Mouse (Mus musculus): ENCODE data around the gene Phc2.
"Not testable (repeated sequence)": the region's sequence is repeated elsewhere in the genome, so short reads cannot be mapped to it uniquely, and the experiment has no call there.

Gene Phc2

DNA sequence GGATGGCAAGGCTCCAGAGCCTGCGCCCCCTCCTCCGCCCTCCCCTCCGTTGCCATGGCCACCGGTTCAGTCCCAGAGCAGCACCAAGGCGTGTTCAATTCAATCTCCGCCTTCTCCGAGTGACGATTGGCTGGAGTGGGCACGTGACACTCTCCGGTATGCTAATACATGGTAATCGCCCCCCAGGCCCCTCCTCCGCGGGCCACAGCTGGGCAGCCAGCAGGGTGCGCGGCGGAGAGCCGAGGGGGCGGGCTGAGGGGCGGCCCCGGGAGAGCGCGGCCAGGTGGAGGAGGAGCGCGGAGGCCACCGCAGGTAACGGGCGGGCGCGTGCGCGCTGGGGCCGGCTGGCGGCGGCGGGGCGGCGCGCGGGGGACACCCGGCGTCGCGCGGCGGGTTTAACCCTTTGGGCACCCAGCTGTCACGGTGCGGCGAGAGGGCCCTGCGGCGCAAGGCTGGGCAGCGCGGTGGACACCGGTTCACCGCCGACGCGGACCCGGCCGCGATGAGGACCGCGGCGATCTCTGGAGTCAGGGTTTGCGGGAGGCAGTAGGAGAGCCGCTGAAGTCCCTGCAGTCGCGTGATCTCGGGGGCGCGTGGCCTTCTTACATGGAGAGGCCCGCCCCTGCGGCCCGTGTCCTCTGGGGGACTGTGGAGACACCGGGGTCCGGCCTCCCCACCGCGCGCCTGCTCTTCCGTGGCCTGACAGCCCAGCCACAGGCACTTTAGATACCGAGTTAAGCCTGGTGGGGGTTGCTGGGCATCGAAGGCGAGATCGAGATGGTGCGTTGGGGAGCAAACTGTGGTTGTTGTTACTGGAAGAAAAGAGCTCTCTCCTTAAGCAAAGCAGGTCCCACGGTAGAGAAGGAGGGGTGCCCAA is at the start of gene Phc2:
Gene Phc2 (plus strand): TSS at position 198 of the 877 bp plus-strand sequence.
- peak; percentile 93 to 94 for DNase-seq (ENCODE audit: low spot score in 2 of 2)

DNA sequence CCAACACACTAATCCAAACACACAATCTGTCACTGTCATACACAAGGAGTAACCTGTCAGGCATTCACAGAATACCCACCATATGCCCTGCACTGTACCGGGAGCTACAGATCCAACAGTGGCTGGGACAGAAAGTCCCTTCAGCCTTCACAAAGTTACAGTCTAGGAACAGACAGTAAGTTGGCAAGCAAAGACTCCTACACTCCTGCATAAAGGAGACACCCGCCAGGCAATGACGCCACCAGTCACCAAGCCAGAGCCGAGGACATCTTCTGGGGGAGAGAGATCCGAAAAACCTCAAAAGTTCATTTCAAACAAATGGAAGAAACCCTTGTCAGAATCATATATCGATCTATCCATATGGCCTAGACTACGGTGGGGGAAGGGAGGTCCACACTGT is 47.9 kb upstream of the Phc2 start:
- DNase-seq (ENCODE audit: low spot score in 2 of 2) = no peak

DNA sequence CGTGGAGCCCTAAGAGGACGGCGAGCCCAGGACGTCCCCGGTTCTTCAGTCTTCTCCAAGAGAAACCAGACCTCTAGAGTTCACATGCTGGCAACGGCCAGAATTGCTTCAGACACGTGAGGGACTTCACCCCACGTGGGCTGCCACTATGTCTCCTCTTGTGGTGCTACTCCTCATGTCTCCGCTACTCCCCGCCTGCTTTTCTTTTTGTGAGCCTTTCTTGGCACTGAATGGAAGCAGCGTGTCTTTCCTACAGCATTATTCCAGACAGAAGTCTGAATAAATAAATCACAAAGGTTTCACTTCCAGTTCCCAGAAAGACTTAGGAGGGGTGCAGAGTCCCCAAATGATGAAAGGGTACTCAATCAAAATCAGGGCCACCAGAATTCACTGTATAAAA is 46.8 kb upstream of the Phc2 start:
- no peak for DNase-seq (ENCODE audit: low spot score in 2 of 2)

DNA sequence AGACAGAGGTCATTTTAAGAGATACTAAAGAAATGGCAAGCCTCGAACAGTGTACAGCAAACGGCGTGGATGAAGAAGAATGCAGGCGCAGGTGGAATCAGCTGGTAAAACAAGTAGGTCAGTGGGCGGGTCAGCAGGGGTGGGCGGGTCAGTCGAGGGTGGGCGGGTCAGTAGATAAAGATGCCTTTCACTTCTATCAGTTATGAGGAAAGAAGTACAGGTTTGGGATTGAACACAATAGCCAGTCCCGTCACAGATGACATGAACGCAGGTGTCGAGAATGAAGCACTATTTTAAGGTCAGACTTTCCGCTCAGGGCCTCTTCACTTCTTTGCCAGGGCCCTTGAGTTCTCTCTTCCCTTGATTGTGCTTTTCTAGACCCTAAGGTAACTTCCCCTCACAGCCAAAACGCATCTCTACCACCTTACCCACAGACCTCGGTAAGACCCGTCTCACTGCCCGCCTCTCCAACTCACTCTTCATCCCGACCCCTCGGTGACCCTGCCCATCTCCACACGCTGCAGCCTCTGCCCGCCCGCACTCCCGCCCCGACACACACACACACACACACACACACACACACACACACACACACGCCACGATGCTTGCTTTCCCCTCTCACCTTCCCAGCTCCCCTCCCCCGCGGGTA is 45.1 kb upstream of the Phc2 start:
- no peak for DNase-seq (ENCODE audit: low spot score in 2 of 2)

DNA sequence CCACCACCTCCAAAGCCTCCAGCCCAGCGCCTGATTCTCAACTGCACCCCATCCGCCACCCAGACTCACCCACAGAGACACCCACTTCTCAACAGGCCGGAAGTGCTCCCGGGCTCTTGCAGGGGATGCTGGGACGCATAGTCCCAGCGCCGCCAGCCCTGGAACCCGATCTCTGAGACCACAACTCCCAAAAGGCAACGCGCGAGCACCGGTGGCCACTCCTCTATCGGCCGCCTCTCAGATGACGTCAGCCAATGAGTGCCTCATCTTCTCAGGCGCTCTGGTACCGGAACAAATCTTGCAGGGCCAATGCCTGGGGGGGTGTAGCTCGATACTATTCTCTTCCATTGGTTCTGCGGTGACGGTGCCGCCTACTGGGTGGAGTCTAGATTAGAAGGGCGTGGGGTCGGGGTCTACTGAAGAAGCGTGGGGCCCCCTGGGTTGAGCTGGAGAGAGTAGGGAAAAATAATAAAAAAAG is 44.5 kb upstream of the Phc2 start, which contains the start of gene Zscan20:
Gene Zscan20 (minus strand): TSS at position 174 of the 478 bp plus-strand sequence.
- peak; percentile 92 to 96 for DNase-seq (ENCODE audit: low spot score in 2 of 2)

- no peak for DNase-seq (ENCODE audit: low spot score in 2 of 2)
These were observed 43.8 kb upstream of the Phc2 start for GRCm38 (mm10) chr4:128610706-128611105.

- not testable (repeated sequence) for DNase-seq (ENCODE audit: low spot score in 2 of 2)
These were observed 42.8 kb upstream of the Phc2 start for GRCm38 (mm10) chr4:128611726-128612125.

- DNase-seq (ENCODE audit: low spot score in 2 of 2) = peak in 1 of 2 experiments; percentile 58
These were observed 41.2 kb upstream of the Phc2 start for GRCm38 (mm10) chr4:128613326-128613725.

- DNase-seq (ENCODE audit: low spot score in 2 of 2) = peak in 1 of 2 experiments; percentile 22
These were observed 38.7 kb upstream of the Phc2 start for GRCm38 (mm10) chr4:128615761-128616160.

- peak in 1 of 2 experiments; percentile 33 for DNase-seq (ENCODE audit: low spot score in 2 of 2)
These were observed 37.0 kb upstream of the Phc2 start for GRCm38 (mm10) chr4:128617363-128618120.

- DNase-seq (ENCODE audit: low spot score in 2 of 2) = peak; percentile 69 to 71
These were observed 36.1 kb upstream of the Phc2 start, which contains the start of gene Tlr12 for GRCm38 (mm10) chr4:128618246-128618911. TSS of gene Tlr12 (minus strand) at chr4:128618619.

GRCm38 (mm10) chr4:128618963-128619362 is 35.5 kb upstream of the Phc2 start:
- DNase-seq (ENCODE audit: low spot score in 2 of 2) = no peak

DNA sequence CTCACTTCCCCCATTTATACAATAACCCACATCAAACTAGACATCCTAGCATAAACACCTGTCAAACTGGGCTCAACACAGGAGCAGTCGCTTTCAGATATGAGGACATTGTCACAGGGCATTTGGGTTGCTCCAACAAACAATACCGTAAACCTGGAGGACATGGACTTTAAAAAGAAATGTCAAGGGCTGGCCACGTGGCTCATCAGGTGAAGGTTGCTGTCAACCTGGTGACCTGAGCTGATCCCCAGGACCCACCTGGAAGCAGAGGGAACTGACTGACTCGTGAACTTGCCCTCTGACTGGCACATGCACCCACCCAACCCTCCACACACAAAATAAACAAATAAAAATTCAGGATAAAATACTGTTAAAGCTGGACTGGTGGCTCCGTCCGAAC is 33.9 kb upstream of the Phc2 start:
- no peak for DNase-seq (ENCODE audit: low spot score in 2 of 2)

DNA sequence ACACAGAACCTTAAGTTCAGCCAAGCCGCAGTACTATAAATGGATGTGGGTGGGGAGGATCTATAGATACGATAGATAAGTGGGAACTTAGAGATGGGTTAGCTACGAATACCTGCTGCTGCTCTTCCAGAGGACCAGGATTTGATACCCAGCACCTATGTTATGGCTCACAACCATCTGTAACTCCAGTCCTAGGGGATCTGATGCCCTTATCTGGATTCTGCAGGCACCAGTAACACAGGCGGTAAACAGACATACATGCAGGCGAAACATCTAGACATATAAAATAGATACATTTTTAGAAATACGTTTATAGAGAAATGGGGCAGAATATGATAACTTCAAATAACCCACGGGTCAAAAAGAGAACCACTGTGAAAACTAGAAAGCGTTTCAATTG is 33.4 kb upstream of the Phc2 start:
- DNase-seq (ENCODE audit: low spot score in 2 of 2) = no peak

GRCm38 (mm10) chr4:128635451-128635850 is 19.1 kb upstream of the Phc2 start:
- no peak for DNase-seq (ENCODE audit: low spot score in 2 of 2)

DNA sequence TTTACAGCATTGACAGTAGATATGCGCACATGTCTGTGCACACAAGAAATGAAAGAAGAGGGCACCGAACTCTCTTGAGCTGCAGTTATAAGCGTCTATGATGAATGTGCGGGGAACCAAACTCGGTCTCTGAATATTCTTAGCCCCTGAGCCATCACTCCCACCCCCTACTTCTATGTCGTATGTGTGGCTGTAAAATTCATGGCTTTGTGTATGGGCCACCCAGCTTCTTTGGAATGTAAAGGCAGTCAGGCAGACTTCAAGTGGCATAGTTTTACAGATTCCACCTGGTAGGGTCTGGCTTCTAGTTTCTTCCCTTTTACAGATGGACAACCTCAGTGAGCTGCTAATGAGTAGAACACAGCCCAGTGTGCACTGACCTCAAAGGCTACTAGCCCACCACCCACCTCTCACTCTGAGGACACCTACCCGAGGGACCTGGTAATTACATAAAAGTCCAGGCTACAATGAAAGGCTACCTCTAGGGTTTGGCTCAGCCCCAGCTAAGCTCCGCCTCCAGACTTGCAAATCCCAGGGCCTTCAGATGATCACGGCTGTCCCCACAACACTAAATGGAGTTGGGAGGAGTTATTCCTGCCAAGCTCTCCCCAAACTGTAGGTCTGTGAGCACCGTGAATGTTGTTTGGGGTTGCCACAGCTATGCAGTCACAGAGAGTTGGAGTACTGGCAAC is 18.5 kb upstream of the Phc2 start:
- DNase-seq (ENCODE audit: low spot score in 2 of 2) = no peak

GRCm38 (mm10) chr4:128637250-128637649 is 17.3 kb upstream of the Phc2 start:
- DNase-seq (ENCODE audit: low spot score in 2 of 2) = no peak

GRCm38 (mm10) chr4:128638265-128638923 is 16.1 kb upstream of the Phc2 start:
- no peak for DNase-seq (ENCODE audit: low spot score in 2 of 2)

DNA sequence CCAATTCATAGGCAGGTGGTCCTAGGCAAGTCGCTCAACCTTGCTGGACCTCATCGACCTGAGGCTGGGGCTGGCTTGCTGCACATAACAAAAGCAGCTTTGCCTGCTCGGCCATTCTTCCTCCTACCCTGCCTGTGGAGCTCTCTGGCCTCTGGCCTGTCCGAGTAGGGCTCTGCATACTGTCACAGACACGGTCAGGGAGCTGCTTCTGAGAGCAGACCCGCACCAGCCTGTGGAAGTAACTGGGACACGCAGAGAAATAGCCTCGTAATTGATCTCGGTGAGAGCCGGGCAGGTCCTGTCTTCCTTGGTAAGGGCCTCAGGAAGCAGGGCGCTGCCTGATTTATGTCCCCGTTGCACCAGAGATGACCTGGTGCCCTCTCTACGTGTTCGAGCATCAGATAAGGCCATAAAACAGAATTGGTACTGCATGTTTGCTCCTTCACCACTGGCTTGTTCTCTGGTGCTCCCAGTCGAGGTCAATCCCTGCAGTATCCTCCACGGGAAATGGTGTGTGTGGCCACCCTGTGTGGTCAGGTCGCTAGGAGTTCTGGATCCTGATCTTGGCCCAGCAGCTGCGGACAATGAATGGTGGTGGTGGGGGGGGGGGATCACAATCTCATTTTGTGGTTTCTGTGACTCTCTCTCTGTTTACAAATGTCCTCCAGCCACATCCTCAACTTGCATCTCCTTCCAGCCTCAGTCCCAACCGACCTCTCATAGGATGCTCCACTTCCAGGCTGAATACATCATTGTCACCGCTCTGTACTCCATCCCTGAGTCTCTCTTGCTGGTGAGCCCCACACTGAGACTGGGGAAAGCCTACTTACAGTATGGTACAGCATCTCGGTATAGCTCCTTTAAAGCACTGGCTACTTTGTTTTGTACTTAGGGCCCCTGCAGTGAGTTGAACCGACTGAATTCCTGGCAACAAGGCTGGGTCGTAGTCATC is 12.5 kb upstream of the Phc2 start:
- no peak for DNase-seq (ENCODE audit: low spot score in 2 of 2)
